Mouse (Mus musculus) adipocyte (in vitro differentiated cells): Measurements from ENCODE around the gene Spata45.
"Not testable (repeated sequence)": the region's sequence is repeated elsewhere in the genome, so short reads cannot be mapped to it uniquely, and the experiment has no call there.

Source experiments
- DNase-seq: peaks from one replicate; pipeline ENCODE4 v3.0.0-alpha.2; 2016; ENCODE audit warnings: low spot score

Gene Spata45

GRCm38 (mm10) chr1:191036554-191037334 is at the start of gene Spata45:
Spata45 (plus strand) TSS chr1:191036639.
- DNase-seq: no peak

GRCm38 (mm10) chr1:190989437-190990082 is 46.9 kb upstream of the Spata45 start:
- no peak for DNase-seq

- peak; percentile 9 for DNase-seq
These were observed 40.9 kb upstream of the Spata45 start for GRCm38 (mm10) chr1:190995548-190995947.

- DNase-seq: peak; percentile 22
These were observed 40.0 kb upstream of the Spata45 start for GRCm38 (mm10) chr1:190996346-190996877.

- DNase-seq: no peak
These were observed 38.4 kb upstream of the Spata45 start for GRCm38 (mm10) chr1:190998027-190998426.

- no peak for DNase-seq
These were observed 35.8 kb upstream of the Spata45 start for GRCm38 (mm10) chr1:191000686-191001085.

GRCm38 (mm10) chr1:191002201-191002600 is 34.2 kb upstream of the Spata45 start:
- DNase-seq: no peak

GRCm38 (mm10) chr1:191008707-191009106 is 27.7 kb upstream of the Spata45 start:
- no peak for DNase-seq

- DNase-seq: no peak
These were observed 22.2 kb upstream of the Spata45 start for GRCm38 (mm10) chr1:191014271-191014670.

GRCm38 (mm10) chr1:191019803-191020202 is 16.6 kb upstream of the Spata45 start:
- DNase-seq: no peak

- DNase-seq: no peak
These were observed 16.1 kb upstream of the Spata45 start for GRCm38 (mm10) chr1:191020217-191020924.

GRCm38 (mm10) chr1:191021016-191021415 is 15.4 kb upstream of the Spata45 start:
- DNase-seq: no peak

GRCm38 (mm10) chr1:191023140-191023539 is 13.3 kb upstream of the Spata45 start:
- DNase-seq: peak; percentile 64

GRCm38 (mm10) chr1:191023806-191024205 is 12.6 kb upstream of the Spata45 start:
- not testable (repeated sequence) for DNase-seq

- DNase-seq: peak; percentile 36
These were observed 11.1 kb upstream of the Spata45 start for GRCm38 (mm10) chr1:191025016-191026012.

- peak; percentile 99 for DNase-seq
These were observed 10.3 kb upstream of the Spata45 start, which contains the start of gene Flvcr1 for GRCm38 (mm10) chr1:191026021-191026713. Flvcr1 (minus strand) TSS chr1:191026158.

- no peak for DNase-seq
These were observed 6.3 kb upstream of the Spata45 start for GRCm38 (mm10) chr1:191030182-191030581.

GRCm38 (mm10) chr1:191030922-191031425 is 5.5 kb upstream of the Spata45 start:
- DNase-seq: not testable (repeated sequence)

GRCm38 (mm10) chr1:191035649-191036048 is 790 bp upstream of the Spata45 start:
- DNase-seq: no peak

GRCm38 (mm10) chr1:191037999-191038398 is 1.6 kb downstream of the Spata45 start:
- no peak for DNase-seq
